Mouse (Mus musculus): ENCODE data around the gene Crb2.

- TF ChIP-seq CTCF (IDR thresholded peaks at IDR 0.05 in 2 of 3, conservative IDR thresholded peaks at IDR 0.05 in 1 of 3; ENCODE audit: control insufficient read depth in 1 of 3, insufficient read depth in 1 of 3, low read depth in 2 of 3, low read length in 3 of 3, poor library complexity in 1 of 3, severe bottlenecking in 1 of 3) = no peak
- TF ChIP-seq USF1 (IDR thresholded peaks at IDR 0.05; ENCODE audit: low read depth, low read length) = no peak
- no peak for TF ChIP-seq POLR2A (IDR thresholded peaks at IDR 0.05; ENCODE audit: control insufficient read depth in 1 of 2, insufficient read depth in 1 of 2, low read depth in 1 of 2, low read length in 2 of 2, poor library complexity in 1 of 2)
- no peak for TF ChIP-seq ZC3H11A (IDR thresholded peaks at IDR 0.05; ENCODE audit: low read depth, low read length)
- TF ChIP-seq NELFE (IDR thresholded peaks at IDR 0.05; ENCODE audit: low read depth, low read length) = no peak
- no peak for TF ChIP-seq TCF12 (IDR thresholded peaks at IDR 0.05; ENCODE audit: low read depth, low read length)
- TF ChIP-seq MAX (IDR thresholded peaks at IDR 0.05; ENCODE audit: low read length) = no peak
- TF ChIP-seq EP300 (IDR thresholded peaks at IDR 0.05; ENCODE audit: low read depth in 1 of 2, low read length in 2 of 2) = no peak
- no peak for TF ChIP-seq TBP (IDR thresholded peaks at IDR 0.05; ENCODE audit: low read depth, low read length)
- no peak for TF ChIP-seq CHD2 (IDR thresholded peaks at IDR 0.05; ENCODE audit: low read length)
- TF ChIP-seq E2F4 (IDR thresholded peaks at IDR 0.05; ENCODE audit: borderline replicate concordance, low read depth, low read length) = no peak
- no peak for TF ChIP-seq TAL1 (IDR thresholded peaks at IDR 0.05; ENCODE audit: low read length)
Measured at GRCm38 (mm10) chr2:37744773-37745395, 31.2 kb upstream of the Crb2 start.
